Mouse (Mus musculus) forebrain, embryonic 10.5 days (tissue): Measurements from ENCODE around the gene Zfp3. TPM values are rescaled to one million over a fixed set of nuclear protein-coding genes. Genes with fewer than 3 reads are reported as not detected.
A peak's percentile ranks its signal among the peaks of the same experiment; 100 is the strongest.

Experiments
- DNase-seq: peaks from one replicate; pipeline ENCODE4 v3.0.0-alpha.2; 2017; ENCODE audit warnings: low spot score; ENCODE audit errors: extremely low spot score
- H3K27ac ChIP-seq: fragments of 300-500 bp; sonication (generic); 2 replicates; pipeline ENCODE4 v1.5.1; 2016; ENCODE audit warnings: mild to moderate bottlenecking
- H3K27me3 ChIP-seq: fragments of 300-500 bp; sonication (generic); 2 replicates; pipeline ENCODE4 v1.6.1; 2016; ENCODE audit warnings: mild to moderate bottlenecking; ENCODE audit not compliant: poor library complexity, severe bottlenecking
- H3K36me3 ChIP-seq: fragments of 300-500 bp; sonication (generic); replicated peaks from 2 replicates; pipeline ENCODE4 v1.6.1; 2016; ENCODE audit warnings: mild to moderate bottlenecking, moderate library complexity
- H3K4me1 ChIP-seq: fragments of 300-500 bp; sonication (generic); 2 replicates; pipeline ENCODE4 v1.6.1; 2016
- H3K4me3 ChIP-seq: fragments of 300-500 bp; sonication (generic); 2 replicates; pipeline ENCODE4 v1.5.1; 2016; ENCODE audit warnings: mild to moderate bottlenecking, moderate library complexity
- H3K9me3 ChIP-seq: fragments of 300-500 bp; sonication (generic); 2 replicates; pipeline ENCODE4 v1.6.1; 2016; ENCODE audit warnings: mild to moderate bottlenecking, moderate library complexity
- WGBS: fragments of 180-500 bp; shearing (Covaris S2); methylation state at CpG from one replicate; pipeline ENCODE4 v1.1.7; 2016; 5-methylcytosine and 5-hydroxymethylcytosine counted together
- polyA plus RNA-seq: library from polyadenylated mRNA; unstranded; fragments of >200 nt; fragmentation: Nextera tagmentation; extraction: Ambion mirVana; gene quantifications from 2 replicates; pipeline ENCODE4 v1.2.1, GENCODE M21; 2016

The Zfp3 gene
- 7.4 and 7.5 TPM in 2 replicates for polyA plus RNA-seq

- H3K9me3 ChIP-seq, result no peaks in the 10 kb centered on the region
- peaks cover 11% of the 10 kb centered on the region for H3K36me3 ChIP-seq
- under 1% methylated on average over 78 of the region's 78 CpGs for WGBS
- peaks cover 22% of the 10 kb centered on the region for H3K4me1 ChIP-seq
- peak within 1 kb of the TSS; percentile 91 for H3K4me3 ChIP-seq
- peaks cover 6% of the 10 kb centered on the region; the same call in 1 of the 2 replicates for H3K27me3 ChIP-seq
- DNase-seq, result peak; percentile 74
- peak within 1 kb of the TSS; percentile 92 for H3K27ac ChIP-seq
Measured at GRCm38 (mm10) chr11:70763936-70764808, at the start of gene Zfp3. Gene Zfp3 (plus strand): TSS chr11:70764209.

DNA sequence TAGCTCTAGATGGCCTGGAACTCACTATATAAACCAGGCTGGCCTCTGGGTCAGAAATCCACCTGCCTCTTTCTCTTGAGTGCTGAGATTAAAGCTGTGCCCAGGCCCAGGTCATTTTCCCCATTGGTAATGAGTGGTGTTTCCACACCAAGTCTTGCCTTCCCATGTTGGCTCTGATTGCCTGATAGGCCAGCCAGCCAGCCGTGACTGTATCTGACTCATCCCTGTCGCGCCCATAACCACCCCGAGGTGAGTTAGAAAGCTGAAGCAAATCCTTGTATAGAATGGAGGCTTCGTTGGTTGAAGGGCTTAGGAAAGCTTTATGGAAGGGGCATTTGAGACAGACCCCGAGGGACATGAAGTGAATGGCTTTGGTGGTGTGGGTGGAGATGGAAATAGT, 48.2 kb upstream of the Zfp3 start:
- WGBS, result 95% methylated on average over 6 of the region's 6 CpGs
- no peak for DNase-seq

GRCm38 (mm10) chr11:70718481-70718880, 45.5 kb upstream of the Zfp3 start:
- WGBS, result 79% methylated on average over 5 of the region's 5 CpGs

More for the DNA sequence above, 48.2 kb upstream of the Zfp3 start:
- H3K9me3 ChIP-seq, result no peaks in the 10 kb centered on the region
- H3K4me1 ChIP-seq, result no peaks in the 10 kb centered on the region
- H3K27me3 ChIP-seq, result no peaks in the 10 kb centered on the region
- peaks cover 87% of the 10 kb centered on the region for H3K36me3 ChIP-seq
- H3K4me3 ChIP-seq, result no peak overlapping the region
- H3K27ac ChIP-seq, result no peak overlapping the region

DNA sequence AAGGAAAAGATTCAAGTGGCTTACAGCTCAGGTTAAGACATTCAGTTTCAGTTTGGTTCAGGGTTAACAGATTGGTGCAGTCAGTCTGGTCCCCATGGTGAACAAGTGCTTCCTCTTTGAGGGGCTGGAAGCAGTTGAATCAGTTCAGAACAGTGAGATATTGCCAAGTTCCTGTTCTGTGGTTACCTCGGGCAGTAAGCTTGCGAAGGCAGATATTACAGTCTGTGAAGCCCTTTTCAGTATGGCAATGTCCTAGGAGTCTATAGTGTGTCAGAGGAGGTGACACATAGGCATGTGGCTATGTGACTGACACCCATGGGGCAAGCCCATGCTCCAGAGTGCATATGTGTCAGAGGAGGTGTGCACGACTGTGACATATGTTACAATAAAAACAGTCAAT, 43.4 kb upstream of the Zfp3 start:
- H3K27ac ChIP-seq, result no peak overlapping the region
- no peaks in the 10 kb centered on the region for H3K9me3 ChIP-seq
- H3K36me3 ChIP-seq, result peaks cover 98% of the 10 kb centered on the region
- H3K4me1 ChIP-seq, result no peaks in the 10 kb centered on the region
- no peaks in the 10 kb centered on the region for H3K27me3 ChIP-seq
- DNase-seq, result no peak
- no peak overlapping the region for H3K4me3 ChIP-seq
- 93% methylated on average over 3 of the region's 3 CpGs for WGBS

More at GRCm38 (mm10) chr11:70718481-70718880, 45.5 kb upstream of the Zfp3 start:
- H3K4me1 ChIP-seq, result no peaks in the 10 kb centered on the region
- no peak overlapping the region for H3K4me3 ChIP-seq
- no peaks in the 10 kb centered on the region for H3K27me3 ChIP-seq
- no peak for DNase-seq
- H3K27ac ChIP-seq, result no peak overlapping the region
- H3K9me3 ChIP-seq, result no peaks in the 10 kb centered on the region
- H3K36me3 ChIP-seq, result peaks cover 88% of the 10 kb centered on the region

- peaks cover 99% of the 10 kb centered on the region for H3K36me3 ChIP-seq
- WGBS, result 96% methylated on average over 3 of the region's 3 CpGs
- no peaks in the 10 kb centered on the region for H3K9me3 ChIP-seq
- DNase-seq, result no peak
- H3K27me3 ChIP-seq, result no peaks in the 10 kb centered on the region
- no peaks in the 10 kb centered on the region for H3K4me1 ChIP-seq
- H3K4me3 ChIP-seq, result no peak overlapping the region
- H3K27ac ChIP-seq, result no peak overlapping the region
Measured at GRCm38 (mm10) chr11:70721072-70721471, 42.9 kb upstream of the Zfp3 start.

DNA sequence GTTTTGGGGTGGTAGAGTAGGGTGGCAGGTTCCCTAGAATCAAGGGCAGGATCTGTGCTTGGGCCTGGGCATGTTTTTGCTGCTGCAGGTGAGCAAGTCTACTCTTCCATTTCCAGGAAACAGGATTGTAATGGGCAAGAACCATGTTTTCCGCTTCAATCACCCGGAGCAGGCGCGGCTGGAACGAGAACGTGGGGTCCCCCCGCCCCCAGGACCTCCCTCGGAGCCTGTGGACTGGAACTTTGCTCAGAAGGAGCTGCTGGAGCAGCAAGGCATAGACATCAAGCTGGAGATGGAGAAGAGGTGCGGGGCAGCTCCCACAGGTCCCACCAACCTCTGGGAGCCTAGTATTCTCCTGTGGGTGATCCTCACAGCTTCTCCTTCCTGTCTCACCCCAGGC, 39.3 kb upstream of the Zfp3 start:
- 93% methylated on average over 9 of the region's 9 CpGs for WGBS
- Histone ChIP-seq H3K36me3 (peaks cover 96% of the 10 kb centered on the region), H3K27ac (no peak overlapping the region), H3K9me3 (no peaks in the 10 kb centered on the region), H3K4me3 (no peak overlapping the region), H3K4me1 (no peaks in the 10 kb centered on the region), H3K27me3 (no peaks in the 10 kb centered on the region)
- DNase-seq, result no peak

DNA sequence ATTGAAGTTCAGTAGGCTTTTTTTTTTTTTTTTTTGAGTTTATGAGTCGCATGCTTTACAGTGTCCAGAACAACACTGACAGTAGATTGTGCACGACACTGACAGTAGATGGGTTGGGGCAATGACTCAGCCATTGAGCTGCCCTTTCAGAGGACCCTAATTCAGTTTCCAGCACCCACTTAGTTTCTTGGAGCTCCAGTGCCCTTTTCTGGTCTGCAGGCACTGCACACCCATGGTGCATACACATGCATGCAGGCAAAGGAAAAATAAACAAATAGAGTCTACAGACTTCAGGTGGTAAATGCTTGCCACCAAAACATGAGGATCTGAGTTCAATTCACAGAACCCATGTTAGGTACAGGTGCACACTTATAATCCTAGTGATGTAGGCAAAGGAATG, 37.4 kb upstream of the Zfp3 start:
- DNase-seq, result no peak
- Histone ChIP-seq H3K36me3 (peaks cover 79% of the 10 kb centered on the region), H3K4me1 (no peaks in the 10 kb centered on the region), H3K27ac (no peak overlapping the region), H3K9me3 (no peaks in the 10 kb centered on the region), H3K27me3 (no peaks in the 10 kb centered on the region), H3K4me3 (no peak overlapping the region)
- WGBS, result 98% methylated on average over 2 of the region's 2 CpGs

- Histone ChIP-seq H3K27me3 (no peaks in the 10 kb centered on the region), H3K4me1 (no peaks in the 10 kb centered on the region), H3K27ac (no peak overlapping the region), H3K36me3 (peaks cover 71% of the 10 kb centered on the region), H3K9me3 (no peaks in the 10 kb centered on the region), H3K4me3 (no peak overlapping the region)
- WGBS, result 88% methylated on average over 5 of the region's 5 CpGs
- no peak for DNase-seq
Measured at GRCm38 (mm10) chr11:70727385-70727784, 36.6 kb upstream of the Zfp3 start.

DNA sequence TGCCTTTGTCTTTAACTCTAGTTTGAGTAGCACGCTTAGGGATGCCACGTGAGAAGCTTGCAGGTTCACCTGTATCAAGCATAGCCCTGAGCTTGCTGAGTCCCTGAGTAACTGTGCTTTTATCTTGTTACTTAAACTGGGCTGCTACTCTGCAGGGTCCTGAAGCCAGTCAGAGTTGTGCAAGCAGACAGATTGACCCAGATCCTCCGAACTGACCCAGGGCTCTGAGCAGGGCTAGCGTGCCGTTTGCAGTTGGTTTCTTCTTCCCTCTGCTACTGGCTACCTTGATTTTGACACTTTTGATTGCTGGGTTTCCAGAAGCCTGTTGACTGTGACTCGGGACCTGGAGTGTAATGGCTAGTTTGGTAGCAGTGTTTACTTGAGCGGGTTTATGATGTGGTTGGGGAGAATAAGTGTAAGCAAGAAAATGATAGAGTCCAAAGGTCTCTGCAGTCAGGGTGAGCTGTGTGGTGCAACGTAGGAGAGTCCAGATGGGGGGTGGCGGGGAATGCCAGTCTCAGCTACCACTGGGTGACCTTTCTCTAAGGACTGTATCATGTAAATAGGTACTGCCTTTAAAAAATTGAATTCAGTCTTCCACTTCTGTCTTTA, 33.5 kb upstream of the Zfp3 start:
- WGBS, result 85% methylated on average over 9 of the region's 9 CpGs
- no peaks in the 10 kb centered on the region for H3K27me3 ChIP-seq

GRCm38 (mm10) chr11:70731178-70731577, 32.8 kb upstream of the Zfp3 start:
- Histone ChIP-seq H3K4me1 (no peaks in the 10 kb centered on the region), H3K27ac (no peak overlapping the region), H3K9me3 (no peaks in the 10 kb centered on the region), H3K4me3 (no peak overlapping the region), H3K27me3 (no peaks in the 10 kb centered on the region), H3K36me3 (peaks cover 34% of the 10 kb centered on the region)
- WGBS, result 84% methylated on average over 5 of the region's 5 CpGs
- no peak for DNase-seq

More for the DNA sequence above, 33.5 kb upstream of the Zfp3 start:
- H3K9me3 ChIP-seq, result no peaks in the 10 kb centered on the region
- DNase-seq, result no peak
- H3K27ac ChIP-seq, result no peak overlapping the region
- H3K4me1 ChIP-seq, result no peaks in the 10 kb centered on the region
- no peak overlapping the region for H3K4me3 ChIP-seq
- H3K36me3 ChIP-seq, result peaks cover 41% of the 10 kb centered on the region

- WGBS, result 63% methylated on average over 5 of the region's 5 CpGs
- no peak for DNase-seq
- peaks cover 13% of the 10 kb centered on the region for H3K36me3 ChIP-seq
- no peaks in the 10 kb centered on the region for H3K4me1 ChIP-seq
- H3K27me3 ChIP-seq, result no peaks in the 10 kb centered on the region
- no peak overlapping the region for H3K4me3 ChIP-seq
- no peaks in the 10 kb centered on the region for H3K9me3 ChIP-seq
- no peak overlapping the region for H3K27ac ChIP-seq
Measured at GRCm38 (mm10) chr11:70733256-70733655, 30.8 kb upstream of the Zfp3 start.

GRCm38 (mm10) chr11:70737749-70738148, 26.3 kb upstream of the Zfp3 start:
- H3K36me3 ChIP-seq, result no peaks in the 10 kb centered on the region
- H3K4me3 ChIP-seq, result no peak overlapping the region
- peaks cover 4% of the 10 kb centered on the region; the same call in 1 of the 2 replicates for H3K4me1 ChIP-seq
- no peak for DNase-seq
- H3K9me3 ChIP-seq, result no peaks in the 10 kb centered on the region
- H3K27ac ChIP-seq, result no peak overlapping the region
- WGBS, result 83% methylated on average over 5 of the region's 5 CpGs
- H3K27me3 ChIP-seq, result no peaks in the 10 kb centered on the region

DNA sequence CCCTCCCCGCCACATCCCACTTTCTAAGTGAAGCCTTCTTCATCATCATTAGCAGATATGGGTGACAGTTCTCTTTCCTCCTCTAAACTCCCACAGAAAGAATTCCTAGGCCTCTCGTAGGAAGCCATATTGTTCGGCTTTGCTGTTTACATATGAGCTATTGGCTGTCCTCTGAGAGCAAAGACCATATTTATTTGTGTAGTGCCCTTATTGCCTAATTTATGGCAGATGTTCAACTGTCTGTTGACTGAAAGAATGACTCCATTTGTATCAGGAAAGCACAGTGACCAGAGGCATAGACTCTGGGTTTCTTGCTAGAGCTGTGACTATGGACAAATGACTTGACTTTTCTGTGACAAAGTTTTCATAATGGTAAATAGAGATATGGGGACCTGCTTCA, 22.4 kb upstream of the Zfp3 start:
- no peak for DNase-seq
- H3K4me1 ChIP-seq, result peaks cover 4% of the 10 kb centered on the region; the same call in 1 of the 2 replicates
- H3K36me3 ChIP-seq, result no peaks in the 10 kb centered on the region
- no peaks in the 10 kb centered on the region for H3K27me3 ChIP-seq
- H3K27ac ChIP-seq, result no peak overlapping the region
- no peaks in the 10 kb centered on the region for H3K9me3 ChIP-seq
- WGBS, result 91% methylated on average over 3 of the region's 3 CpGs
- no peak overlapping the region for H3K4me3 ChIP-seq
